Mouse (Mus musculus) liver, embryonic 14.5 days (tissue): ENCODE measurements around the gene Fgf22. TPM values are rescaled to one million over a fixed set of nuclear protein-coding genes. Genes with fewer than 3 reads are reported as not detected.

Experiments
- ATAC-seq: fragments of 200-750 bp; cut with Nextera tagmentation; 2 replicates; pipeline ENCODE4 v1.8.0; 2017; ENCODE audit warnings: moderate number of reproducible peaks, mild to moderate bottlenecking, moderate library complexity; ENCODE audit not compliant: insufficient read depth
- DNase-seq, 3 experiments: peaks; one replicate each; pipeline ENCODE4 v3.0.0-alpha.2; 2012 to 2013; ENCODE audit warnings: low read depth in 3 of 3, low spot score in 3 of 3
- H3K27ac ChIP-seq: fragments of 300-500 bp; sonication (generic); 2 replicates; pipeline ENCODE4 v1.5.1; 2014; ENCODE audit warnings: moderate library complexity, mild to moderate bottlenecking, control low read depth, inconsistent platforms
- H3K27me3 ChIP-seq: fragments of 300-500 bp; sonication (generic); 2 replicates; pipeline ENCODE4 v1.6.1; 2014; ENCODE audit warnings: mild to moderate bottlenecking, low read length, moderate library complexity; ENCODE audit not compliant: control insufficient read depth, insufficient read depth
- H3K36me3 ChIP-seq: fragments of 300-500 bp; sonication (generic); replicated peaks from 2 replicates; pipeline ENCODE4 v1.6.1; 2014; ENCODE audit warnings: low read depth; ENCODE audit not compliant: control insufficient read depth, insufficient read depth
- H3K4me1 ChIP-seq, 2 experiments: fragments of 200-500 bp in 1 of 2; fragments of 300-500 bp in 1 of 2; sonication (generic) in 1 of 2; replicated peaks; 2 replicates each; pipeline ENCODE4 v1.6.1; 2012 to 2014; ENCODE audit warnings: antibody characterized with exemption in 1 of 2, inconsistent platforms in 1 of 2, low read length in 1 of 2; ENCODE audit not compliant: control insufficient read depth in 2 of 2, insufficient read depth in 2 of 2
- H3K4me2 ChIP-seq: fragments of 300-500 bp; sonication (generic); 2 replicates; pipeline ENCODE4 v1.6.1; 2014; ENCODE audit warnings: low read depth, mild to moderate bottlenecking, control low read depth, moderate library complexity
- H3K4me3 ChIP-seq, 2 experiments: fragments of 200-500 bp in 1 of 2; fragments of 300-500 bp in 1 of 2; sonication (generic) in 1 of 2; 2 replicates each; pipeline ENCODE4 v1.5.1; 2012 to 2014; ENCODE audit warnings: low read depth in 2 of 2, low read length in 2 of 2, mild to moderate bottlenecking in 2 of 2, control low read depth in 1 of 2, inconsistent platforms in 1 of 2, moderate library complexity in 1 of 2; ENCODE audit not compliant: insufficient read depth in 1 of 2
- H3K9ac ChIP-seq: fragments of 300-500 bp; sonication (generic); replicated peaks from 2 replicates; pipeline ENCODE4 v1.6.1; 2014; ENCODE audit warnings: mild to moderate bottlenecking, control low read depth, moderate library complexity
- H3K9me3 ChIP-seq: fragments of 300-500 bp; sonication (generic); 2 replicates; pipeline ENCODE4 v1.6.1; 2016; ENCODE audit warnings: low read length, mixed read lengths; ENCODE audit not compliant: control insufficient read depth
- CTCF ChIP-seq: IDR thresholded peaks from 2 replicates; pipeline ENCODE4 v1.5.1; 2016; ENCODE audit warnings: antibody characterized with exemption, low read depth, control low read depth
- EP300 ChIP-seq: IDR thresholded peaks from 2 replicates; pipeline ENCODE4 v1.6.1; 2016; ENCODE audit warnings: antibody characterized with exemption, low read depth
- WGBS: fragments of 180-500 bp; shearing (Covaris S2); extraction: QIAGEN DNeasy Blood & Tissue Kit; methylation state at CpG from one replicate; pipeline ENCODE4 v1.1.7; 2014; ENCODE audit not compliant: insufficient replicate concordance; 5-methylcytosine and 5-hydroxymethylcytosine counted together
- polyA plus RNA-seq, 2 experiments: library from polyadenylated mRNA; depleted of rRNA in 1 of 2; stranded (reverse) in 1 of 2; unstranded in 1 of 2; fragments of >200 nt; fragmentation: Nextera tagmentation in 1 of 2; extraction: Ambion mirVana in 1 of 2; gene quantifications; 2 replicates each; pipeline versions ENCODE4 v1.2.1 to v1.2.3; 2012 to 2014

Gene Fgf22
- polyA plus RNA-seq, 2 experiments, result not detected

GRCm38 (mm10) chr10:79732500-79732899 is 22.4 kb upstream of the Fgf22 start:
- H3K36me3 ChIP-seq, result no peaks in the 10 kb centered on the region; the same call in 1 of the 2 replicates
- 79% methylated on average over 1 of the region's 1 CpGs for WGBS
- DNase-seq, result no peak

GRCm38 (mm10) chr10:79733847-79734246 is 21.0 kb upstream of the Fgf22 start:
- ATAC-seq, result no peak
- Histone ChIP-seq H3K4me2 (no peak overlapping the region), H3K36me3 (no peaks in the 10 kb centered on the region; the same call in 1 of the 2 replicates), H3K9me3 (no peaks in the 10 kb centered on the region), H3K4me1 (no peaks in the 10 kb centered on the region), H3K4me3 (no peak overlapping the region), H3K27me3 (no peaks in the 10 kb centered on the region), H3K27ac (no peak overlapping the region), H3K9ac (no peak overlapping the region)
- WGBS, result 90% methylated on average over 15 of the region's 15 CpGs
- TF ChIP-seq CTCF (no peak), EP300 (no peak)
- DNase-seq, result no peak

More at GRCm38 (mm10) chr10:79732500-79732899, 22.4 kb upstream of the Fgf22 start:
- Histone ChIP-seq H3K4me2 (no peak overlapping the region), H3K4me1 (no peaks in the 10 kb centered on the region), H3K27me3 (no peaks in the 10 kb centered on the region), H3K4me3 (no peak overlapping the region), H3K27ac (no peak overlapping the region), H3K9ac (no peak overlapping the region), H3K9me3 (no peaks in the 10 kb centered on the region)
- no peak for ATAC-seq
- TF ChIP-seq CTCF (peak; percentile 79), EP300 (no peak)

GRCm38 (mm10) chr10:79735361-79735760 is 19.5 kb upstream of the Fgf22 start:
- no peak for TF ChIP-seq CTCF
- no peak for TF ChIP-seq EP300
- ATAC-seq (no peak), DNase-seq (no peak)
- no peak overlapping the region for H3K9ac ChIP-seq
- H3K27me3 ChIP-seq, result no peaks in the 10 kb centered on the region
- H3K4me1 ChIP-seq, result no peaks in the 10 kb centered on the region
- 62% methylated on average over 51 of the region's 52 CpGs for WGBS
- no peak overlapping the region for H3K4me2 ChIP-seq
- H3K36me3 ChIP-seq, result peaks cover 11% of the 10 kb centered on the region
- no peak overlapping the region for H3K4me3 ChIP-seq
- no peak overlapping the region for H3K27ac ChIP-seq
- H3K9me3 ChIP-seq, result no peaks in the 10 kb centered on the region

GRCm38 (mm10) chr10:79736706-79737105 is 18.2 kb upstream of the Fgf22 start:
- DNase-seq (no peak), ATAC-seq (no peak)
- Histone ChIP-seq H3K36me3 (peaks cover 14% of the 10 kb centered on the region), H3K27me3 (no peaks in the 10 kb centered on the region), H3K4me2 (no peak overlapping the region), H3K27ac (no peak overlapping the region), H3K4me1 (no peaks in the 10 kb centered on the region), H3K4me3 (no peak overlapping the region), H3K9me3 (no peaks in the 10 kb centered on the region), H3K9ac (no peak overlapping the region)
- WGBS, result 82% methylated on average over 14 of the region's 14 CpGs
- TF ChIP-seq CTCF (no peak), EP300 (no peak)

- Histone ChIP-seq H3K4me2 (no peak overlapping the region), H3K36me3 (peaks cover 14% of the 10 kb centered on the region), H3K4me1 (no peaks in the 10 kb centered on the region), H3K27me3 (no peaks in the 10 kb centered on the region), H3K27ac (no peak overlapping the region), H3K9me3 (no peaks in the 10 kb centered on the region), H3K4me3 (no peak overlapping the region), H3K9ac (no peak overlapping the region)
- DNase-seq (no peak), ATAC-seq (no peak)
- TF ChIP-seq EP300 (no peak), CTCF (peak; percentile 87)
- WGBS, result 87% methylated on average over 10 of the region's 10 CpGs
These were observed 16.6 kb upstream of the Fgf22 start for GRCm38 (mm10) chr10:79738259-79738658.
